In genomic region chr9:108266261-108266935, GRCm38 (mm10) we compare ENCODE assay signal across 16 mouse cellular contexts. TPM values are rescaled to one million over a fixed set of nuclear protein-coding genes. Genes with fewer than 3 reads are reported as not detected.
A peak's percentile ranks its signal among the peaks of the same experiment; 100 is the strongest.
DNase-seq lines count a peak whose midpoint lies in the region; ATAC-seq and TF ChIP-seq lines count a peak whose summit lies in the region.
"Had no signal": no experiment of that assay in that cellular context is flagged by ENCODE, and none has a peak within 500 bp of the region (broad histone marks: within the 10 kb centered on the region; RNA-seq: fewer than 3 reads in every experiment).

No protein-coding gene starts in this region.

- H3K9ac ChIP-seq in heart, embryonic 13.5 days: no peak overlapping the region
- no peak overlapping the region for H3K9ac ChIP-seq in kidney, embryonic 14.5 days (ENCODE audit: low read depth, low read length)
- H3K9ac ChIP-seq: liver, embryonic 13.5 days; neural tube, embryonic 12.5 days had no signal

- H3K9me3 ChIP-seq in heart, embryonic 13.5 days: no peaks in the 10 kb centered on the region
- H3K9me3 ChIP-seq in kidney, embryonic 14.5 days (ENCODE audit: control insufficient read depth, low read length): no peaks in the 10 kb centered on the region
- H3K9me3 ChIP-seq: liver, embryonic 13.5 days; neural tube, embryonic 12.5 days had no signal

- no peak overlapping the region for H3K4me3 ChIP-seq in heart, embryonic 13.5 days
- no peak overlapping the region for H3K4me3 ChIP-seq in testis, adult 2 months (ENCODE audit: control insufficient read depth, low read depth, low read length)
- H3K4me3 ChIP-seq in kidney, embryonic 14.5 days (ENCODE audit: low read length): no peak overlapping the region
- H3K4me3 ChIP-seq: liver, embryonic 13.5 days; neural tube, embryonic 12.5 days had no signal

- no peak overlapping the region for H3K4me2 ChIP-seq in heart, embryonic 13.5 days
- no peak overlapping the region for H3K4me2 ChIP-seq in kidney, embryonic 14.5 days (replicated peaks; ENCODE audit: low read depth, low read length)
- H3K4me2 ChIP-seq: liver, embryonic 13.5 days; neural tube, embryonic 12.5 days had no signal

- peak overlapping the region; percentile 99 for H3K27ac ChIP-seq in heart, embryonic 13.5 days (replicated peaks)
- H3K27ac ChIP-seq in testis, adult 2 months (ENCODE audit: control insufficient read depth, insufficient read depth, low read depth, low read length): 0 out of 2 replicates have a peak overlapping the region, but pooled peaks have one; percentile 1
- H3K27ac ChIP-seq in kidney, embryonic 14.5 days (ENCODE audit: low read depth, low read length): no peak overlapping the region
- H3K27ac ChIP-seq: liver, embryonic 13.5 days; macrophage; neural tube, embryonic 12.5 days had no signal

- no peak for TF ChIP-seq POLR2A in testis, adult 2 months (IDR thresholded peaks at IDR 0.05; ENCODE audit: control insufficient read depth, low read depth, low read length)

- no peak for TF ChIP-seq CTCF in testis, adult 2 months (IDR thresholded peaks at IDR 0.05; ENCODE audit: control insufficient read depth, insufficient read depth, insufficient replicate concordance, low read depth, low read length)

- intact Hi-C loops in heart, postnatal 14 days (cut with DNase I): no loop called here

- H3K4me1 ChIP-seq in heart, embryonic 13.5 days: peaks cover 65% of the 10 kb centered on the region
- H3K4me1 ChIP-seq in testis, adult 2 months (ENCODE audit: control insufficient read depth, insufficient read depth, low read length): peaks cover 14% of the 10 kb centered on the region
- peaks cover 21% of the 10 kb centered on the region; the same call in 1 of the 2 replicates for H3K4me1 ChIP-seq in kidney, embryonic 14.5 days (ENCODE audit: control insufficient read depth, insufficient read depth, low read length)

- H3K27me3 ChIP-seq in heart, embryonic 13.5 days (replicated peaks): no peaks in the 10 kb centered on the region
- no peaks in the 10 kb centered on the region for H3K27me3 ChIP-seq in testis, adult 2 months (ENCODE audit: control insufficient read depth, insufficient read depth, low read length)
- no peaks in the 10 kb centered on the region for H3K27me3 ChIP-seq in kidney, embryonic 14.5 days (ENCODE audit: control insufficient read depth, insufficient read depth, low read length)
- H3K27me3 ChIP-seq: liver, embryonic 13.5 days; neural tube, embryonic 12.5 days had no signal

- 57% methylated on average over 10 of the region's 10 CpGs for WGBS in heart, embryonic 13.5 days
- WGBS in kidney, embryonic 14.5 days: 62% methylated on average over 10 of the region's 10 CpGs

- H3K36me3 ChIP-seq in heart, embryonic 13.5 days: no peaks in the 10 kb centered on the region
- H3K36me3 ChIP-seq in testis, adult 2 months (ENCODE audit: control insufficient read depth, insufficient read depth, low read length): no peaks in the 10 kb centered on the region
- no peaks in the 10 kb centered on the region for H3K36me3 ChIP-seq in kidney, embryonic 14.5 days (ENCODE audit: control insufficient read depth, insufficient read depth, low read length)
- H3K36me3 ChIP-seq: liver, embryonic 13.5 days; neural tube, embryonic 12.5 days had no signal

- DNase-seq in heart, postnatal 14 days: no peak
- no peak for DNase-seq in testis, postnatal 10 days (ENCODE audit: low spot score)
- peak; percentile 18 for DNase-seq in T-cell, adult 2 months (ENCODE audit: low spot score)
- DNase-seq: cerebellum, adult 2 months; kidney, postnatal 10 days; left cerebral cortex, postnatal 4 days; liver, embryonic 13.5 days; midbrain, embryonic 14.5 days; right cerebral cortex, postnatal 4 days had no signal

- ATAC-seq in heart, embryonic 13.5 days (ENCODE audit: extremely low read depth, insufficient number of reproducible peaks, low FRiP score, low TSS enrichment): no peak
- ATAC-seq in granulocyte monocyte progenitor cell, adult 5-6 weeks (replicated peaks; ENCODE audit: poor library complexity, severe bottlenecking): no peak
- no peak for ATAC-seq in kidney, embryonic 14.5 days (ENCODE audit: low FRiP score, low TSS enrichment)
- ATAC-seq: forebrain, embryonic 16.5 days had no signal

RNA-seq across cellular contexts. Expression of gene Dag1, which starts 2.6 kb away (rescaled TPM):
- 136 and 138 TPM in 2 replicates for polyA plus RNA-seq in heart, embryonic 13.5 days (2015; fragmentation: Nextera tagmentation; extraction: Ambion mirVana)
- 100 to 1,000 TPM; 362 to 379 TPM for total RNA-seq in heart, postnatal 14 days (2021)
- 14.0 and 17.2 TPM in 2 replicates for polyA plus RNA-seq in testis, adult 2 months (2012; rRNA removed)
- total RNA-seq in granulocyte monocyte progenitor cell, adult 5-6 weeks (2014; fragmentation: Nextera tagmentation): 12.5 and 20.8 TPM in 2 replicates
- 3.3 and 4.6 TPM in 2 replicates for total RNA-seq in granulocyte monocyte progenitor cell, adult 5-6 weeks (2017)
- polyA plus RNA-seq in kidney, embryonic 14.5 days (2014; fragmentation: Nextera tagmentation; extraction: Ambion mirVana): 60.7 and 129 TPM in 2 replicates

RNA-seq across cellular contexts. Expression of gene Nicn1, which starts 23.8 kb away (rescaled TPM):
- polyA plus RNA-seq in heart, embryonic 13.5 days (2015; fragmentation: Nextera tagmentation; extraction: Ambion mirVana): 23.6 and 24.3 TPM in 2 replicates
- 10 to 100 TPM; 18.4 to 19.8 TPM for total RNA-seq in heart, postnatal 14 days (2021)
- 23.1 and 24.8 TPM in 2 replicates for polyA plus RNA-seq in testis, adult 2 months (2012; rRNA removed)
- total RNA-seq in granulocyte monocyte progenitor cell, adult 5-6 weeks (2014; fragmentation: Nextera tagmentation): 8.7 and 9.8 TPM in 2 replicates
- 5.2 and 10.7 TPM in 2 replicates for total RNA-seq in granulocyte monocyte progenitor cell, adult 5-6 weeks (2017)
- polyA plus RNA-seq in kidney, embryonic 14.5 days (2014; fragmentation: Nextera tagmentation; extraction: Ambion mirVana): 40.2 and 42.4 TPM in 2 replicates

RNA-seq across cellular contexts. Expression of gene Amt, which starts 30.3 kb away (rescaled TPM):
- 10.9 and 12.9 TPM in 2 replicates for polyA plus RNA-seq in heart, embryonic 13.5 days (2015; fragmentation: Nextera tagmentation; extraction: Ambion mirVana)
- total RNA-seq in heart, postnatal 14 days (2021): 1 to 10 TPM; 5.4 to 7.0 TPM
- 4.3 and 7.9 TPM in 2 replicates for polyA plus RNA-seq in testis, adult 2 months (2012; rRNA removed)
- 0.19 and 0.70 TPM in 2 replicates for total RNA-seq in granulocyte monocyte progenitor cell, adult 5-6 weeks (2014; fragmentation: Nextera tagmentation)
- 1.8 TPM in 1 of 2 replicates, not detected in the other for total RNA-seq in granulocyte monocyte progenitor cell, adult 5-6 weeks (2017)
- polyA plus RNA-seq in kidney, embryonic 14.5 days (2014; fragmentation: Nextera tagmentation; extraction: Ambion mirVana): 30.8 and 35.1 TPM in 2 replicates

RNA-seq across cellular contexts. Expression of gene Rhoa, which starts 39.5 kb away (rescaled TPM):
- 332 and 341 TPM in 2 replicates for polyA plus RNA-seq in heart, embryonic 13.5 days (2015; fragmentation: Nextera tagmentation; extraction: Ambion mirVana)
- 100 to 1,000 TPM; 250 to 262 TPM for total RNA-seq in heart, postnatal 14 days (2021)
- polyA plus RNA-seq in testis, adult 2 months (2012; rRNA removed): 34.8 and 40.5 TPM in 2 replicates
- total RNA-seq in granulocyte monocyte progenitor cell, adult 5-6 weeks (2014; fragmentation: Nextera tagmentation): 256 and 296 TPM in 2 replicates
- 242 and 247 TPM in 2 replicates for total RNA-seq in granulocyte monocyte progenitor cell, adult 5-6 weeks (2017)
- 317 and 358 TPM in 2 replicates for polyA plus RNA-seq in kidney, embryonic 14.5 days (2014; fragmentation: Nextera tagmentation; extraction: Ambion mirVana)

RNA-seq across cellular contexts. Expression of gene Tcta, which starts 39.6 kb away (rescaled TPM):
- polyA plus RNA-seq in heart, embryonic 13.5 days (2015; fragmentation: Nextera tagmentation; extraction: Ambion mirVana): 31.2 and 32.6 TPM in 2 replicates
- 10 to 100 TPM; 25.4 to 25.5 TPM for total RNA-seq in heart, postnatal 14 days (2021)
- polyA plus RNA-seq in testis, adult 2 months (2012; rRNA removed): 40.4 and 42.0 TPM in 2 replicates
- total RNA-seq in granulocyte monocyte progenitor cell, adult 5-6 weeks (2014; fragmentation: Nextera tagmentation): 13.7 and 16.6 TPM in 2 replicates
- total RNA-seq in granulocyte monocyte progenitor cell, adult 5-6 weeks (2017): 4.1 and 6.7 TPM in 2 replicates
- 26.6 and 27.8 TPM in 2 replicates for polyA plus RNA-seq in kidney, embryonic 14.5 days (2014; fragmentation: Nextera tagmentation; extraction: Ambion mirVana)
